Mouse (Mus musculus) kidney, postnatal 0 days (tissue): Measurements from ENCODE around the gene Rab5if. TPM values are rescaled to one million over a fixed set of nuclear protein-coding genes. Genes with fewer than 3 reads are reported as not detected.
"Not testable (repeated sequence)": the region's sequence is repeated elsewhere in the genome, so short reads cannot be mapped to it uniquely, and the experiment has no call there.

ENCODE experiments used
- ATAC-seq: fragments of 200-750 bp; cut with Nextera tagmentation; replicated peaks from 2 replicates; pipeline ENCODE4 v1.8.0; 2017; ENCODE audit warnings: low read depth, moderate number of reproducible peaks, moderate TSS enrichment, moderate library complexity; ENCODE audit not compliant: low FRiP score
- DNase-seq: peaks from one replicate; pipeline ENCODE4 v3.0.0-alpha.2; 2016; ENCODE audit warnings: low spot score
- H3K27ac ChIP-seq: fragments of 300-500 bp; sonication (generic); 2 replicates; pipeline ENCODE4 v1.5.1; 2014; ENCODE audit warnings: mild to moderate bottlenecking
- H3K27me3 ChIP-seq: fragments of 300-500 bp; sonication (generic); 2 replicates; pipeline ENCODE4 v1.6.1; 2014; ENCODE audit warnings: low read length, mixed read lengths; ENCODE audit not compliant: insufficient read depth
- H3K36me3 ChIP-seq: fragments of 300-500 bp; sonication (generic); 2 replicates; pipeline ENCODE4 v1.6.1; 2014; ENCODE audit warnings: low read length, mixed read lengths; ENCODE audit not compliant: insufficient read depth
- H3K4me1 ChIP-seq: fragments of 300-500 bp; sonication (generic); replicated peaks from 2 replicates; pipeline ENCODE4 v1.6.1; 2014; ENCODE audit warnings: antibody characterized with exemption, low read length, mixed read lengths; ENCODE audit not compliant: insufficient read depth
- H3K4me2 ChIP-seq: fragments of 300-500 bp; sonication (generic); 2 replicates; pipeline ENCODE4 v1.6.1; 2014; ENCODE audit warnings: mild to moderate bottlenecking, low read length, moderate library complexity, mixed read lengths
- H3K4me3 ChIP-seq: fragments of 300-500 bp; sonication (generic); replicated peaks from 2 replicates; pipeline ENCODE4 v1.5.1; 2014; ENCODE audit warnings: low read depth, low read length
- H3K9ac ChIP-seq: fragments of 300-500 bp; sonication (generic); 2 replicates; pipeline ENCODE4 v1.6.1; 2014; ENCODE audit warnings: low read depth, low read length
- H3K9me3 ChIP-seq: fragments of 300-500 bp; sonication (generic); replicated peaks from 2 replicates; pipeline ENCODE4 v1.6.1; 2016; ENCODE audit warnings: low read length, inconsistent platforms, mixed read lengths
- CTCF ChIP-seq: IDR thresholded peaks from 2 replicates; pipeline ENCODE4 v1.5.1; 2016; ENCODE audit warnings: antibody characterized with exemption, low read depth, mild to moderate bottlenecking, moderate library complexity
- WGBS: fragments of 180-500 bp; shearing (Covaris S2); extraction: QIAGEN DNeasy Blood & Tissue Kit; methylation state at CpG from one replicate; pipeline ENCODE4 v1.1.7; 2014; 5-methylcytosine and 5-hydroxymethylcytosine counted together
- polyA plus RNA-seq: library from polyadenylated mRNA; unstranded; fragments of >200 nt; fragmentation: Nextera tagmentation; extraction: Ambion mirVana; gene quantifications from 2 replicates; pipeline ENCODE4 v1.2.1, GENCODE M21; 2015

Rab5if gene
- polyA plus RNA-seq, 1 experiment from 2014 or later, result 252 TPM

DNA sequence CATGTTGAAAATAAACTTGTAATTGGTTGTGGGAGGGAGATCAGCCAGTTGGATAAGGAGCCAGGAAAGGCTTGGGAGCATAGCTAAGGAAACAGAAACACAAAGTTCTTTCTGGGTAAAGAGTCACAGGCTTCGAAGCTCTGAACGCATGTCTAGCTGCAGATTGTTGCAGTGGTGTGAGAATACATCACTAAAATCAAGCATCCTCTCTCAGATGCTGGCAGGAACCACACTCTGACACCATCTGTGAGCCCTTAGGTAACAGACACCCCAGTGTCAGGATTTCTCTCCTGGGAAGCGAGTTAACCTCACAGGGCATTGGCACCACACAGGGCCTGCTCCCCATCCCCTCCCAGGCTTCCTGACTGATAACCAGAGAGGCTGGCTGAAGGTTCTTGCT, 52.6 kb downstream of the Rab5if start:
- ATAC-seq (no peak), DNase-seq (no peak)
- Histone ChIP-seq H3K36me3 (no peaks in the 10 kb centered on the region), H3K4me3 (no peak overlapping the region), H3K4me1 (no peaks in the 10 kb centered on the region), H3K27ac (no peak overlapping the region), H3K27me3 (no peaks in the 10 kb centered on the region), H3K9me3 (no peaks in the 10 kb centered on the region), H3K9ac (no peak overlapping the region), H3K4me2 (no peak overlapping the region)
- TF ChIP-seq CTCF, result no peak
- WGBS, result 82% methylated on average over 3 of the region's 3 CpGs

DNA sequence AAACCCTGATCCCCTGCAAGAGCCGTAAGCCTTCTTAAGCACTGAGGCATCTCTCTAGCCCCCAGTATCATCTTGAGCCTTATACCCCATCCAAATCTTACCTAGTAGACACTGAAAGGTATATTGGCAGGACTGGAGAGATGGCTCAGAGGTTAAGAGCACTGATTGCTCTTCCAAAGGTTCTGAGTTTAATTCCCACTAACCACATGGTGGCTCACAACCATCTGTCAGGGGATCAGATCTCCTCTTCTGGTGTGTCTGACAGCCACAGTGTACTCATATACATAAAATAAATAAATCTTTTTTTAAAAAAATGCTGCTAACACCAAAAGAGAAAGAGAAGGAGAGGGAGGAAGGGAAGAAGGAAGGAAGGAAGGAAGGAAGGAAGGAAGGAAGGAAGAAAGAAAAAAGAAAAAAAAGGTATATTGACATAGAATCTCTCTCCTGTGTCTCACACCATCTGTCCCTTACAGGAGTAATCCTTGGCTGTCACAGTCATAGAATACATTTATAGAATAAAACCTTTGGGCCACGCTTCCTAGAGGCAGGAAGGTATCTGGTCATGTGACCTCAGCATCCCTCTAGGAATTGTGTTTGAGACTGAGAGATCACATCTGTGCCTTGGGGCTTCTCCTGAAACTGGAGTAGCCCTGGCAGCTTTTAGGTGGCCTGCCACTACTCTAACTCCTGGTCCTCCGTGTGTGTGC, 53.6 kb downstream of the Rab5if start:
- 73% methylated on average over 3 of the region's 3 CpGs for WGBS
- Histone ChIP-seq H3K9me3 (no peaks in the 10 kb centered on the region), H3K27ac (no peak overlapping the region), H3K4me1 (no peaks in the 10 kb centered on the region), H3K4me2 (no peak overlapping the region), H3K4me3 (no peak overlapping the region), H3K27me3 (no peaks in the 10 kb centered on the region), H3K9ac (no peak overlapping the region), H3K36me3 (no peaks in the 10 kb centered on the region)
- no peak for ATAC-seq
- DNase-seq, result no peak
- no peak for TF ChIP-seq CTCF

DNA sequence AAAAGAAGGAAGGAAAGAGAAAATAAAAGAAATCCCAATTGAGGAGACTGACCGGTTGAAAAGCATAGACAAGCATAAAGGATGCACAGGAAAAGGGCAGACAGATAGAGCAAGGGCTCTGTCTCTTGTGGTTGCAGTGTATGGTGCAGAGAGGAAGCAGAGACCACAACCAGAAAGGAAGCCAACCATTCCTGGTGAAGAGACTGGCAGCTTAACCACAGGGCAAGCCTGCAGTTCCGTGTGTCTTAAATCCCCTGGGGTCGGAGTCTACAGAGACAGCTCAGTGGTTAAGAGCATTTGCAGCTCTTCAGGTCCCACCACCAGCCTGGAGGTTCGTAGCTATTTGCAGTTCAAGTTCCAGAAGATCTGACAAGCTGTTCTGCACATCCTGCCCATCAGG, 55.6 kb downstream of the Rab5if start:
- no peak for TF ChIP-seq CTCF
- WGBS, result 66% methylated on average over 4 of the region's 4 CpGs
- H3K9me3 ChIP-seq, result no peaks in the 10 kb centered on the region
- H3K4me1 ChIP-seq, result no peaks in the 10 kb centered on the region
- H3K4me2 ChIP-seq, result no peak overlapping the region
- H3K27me3 ChIP-seq, result no peaks in the 10 kb centered on the region
- no peak overlapping the region for H3K4me3 ChIP-seq
- DNase-seq, result no peak
- no peak overlapping the region for H3K27ac ChIP-seq
- H3K9ac ChIP-seq, result no peak overlapping the region
- H3K36me3 ChIP-seq, result no peaks in the 10 kb centered on the region
- no peak for ATAC-seq

DNA sequence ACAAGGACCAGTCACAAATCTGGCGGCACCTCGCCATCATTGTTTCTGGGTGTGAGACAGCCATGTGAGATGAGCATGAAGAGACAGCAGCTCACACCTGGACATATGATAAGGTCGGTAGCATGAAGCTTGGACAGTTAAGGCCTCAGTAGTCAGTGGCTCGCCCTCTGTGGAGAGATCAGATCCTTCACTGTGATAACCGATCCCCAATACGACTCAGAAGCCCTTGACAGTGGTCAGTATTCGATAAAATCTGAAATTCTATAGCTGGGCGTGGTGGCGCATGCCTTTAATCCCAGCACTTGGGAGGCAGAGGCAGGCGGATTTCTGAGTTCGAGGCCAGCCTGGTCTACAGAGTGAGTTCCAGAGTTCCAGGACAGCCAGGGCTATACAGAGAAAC, 56.3 kb downstream of the Rab5if start:
- H3K36me3 ChIP-seq, ATAC-seq, H3K9ac ChIP-seq, H3K4me3 ChIP-seq, H3K9me3 ChIP-seq, H3K27me3 ChIP-seq, H3K27ac ChIP-seq, H3K4me2 ChIP-seq, DNase-seq, H3K4me1 ChIP-seq: not testable (repeated sequence)
- WGBS, result 87% methylated on average over 11 of the region's 11 CpGs

DNA sequence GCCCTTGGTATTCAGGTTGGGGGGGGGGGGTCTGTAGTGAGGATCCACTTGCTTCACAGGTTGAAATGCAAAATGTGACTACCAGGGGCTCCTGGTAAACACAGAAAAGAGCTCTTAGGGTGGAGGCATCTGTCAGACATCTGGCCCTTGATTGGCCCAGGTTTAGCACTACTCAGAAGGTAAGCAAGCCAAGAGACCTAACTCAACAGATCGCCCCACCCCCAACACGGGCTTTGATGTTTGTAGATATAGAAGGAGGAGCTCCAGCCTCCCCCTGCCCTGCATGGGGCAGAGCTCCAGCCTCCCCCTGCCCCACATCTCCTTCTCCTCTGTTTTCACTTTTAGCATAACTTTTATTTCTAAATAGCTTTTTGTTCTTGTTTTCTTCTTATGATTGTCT, 56.9 kb downstream of the Rab5if start:
- Histone ChIP-seq H3K4me1 (no peaks in the 10 kb centered on the region), H3K4me3 (no peak overlapping the region), H3K36me3 (no peaks in the 10 kb centered on the region), H3K9ac (no peak overlapping the region), H3K27ac (no peak overlapping the region), H3K4me2 (no peak overlapping the region), H3K27me3 (no peaks in the 10 kb centered on the region), H3K9me3 (no peaks in the 10 kb centered on the region)
- ATAC-seq (no peak), DNase-seq (no peak)
- TF ChIP-seq CTCF, result no peak
- 61% methylated on average over 2 of the region's 2 CpGs for WGBS

DNA sequence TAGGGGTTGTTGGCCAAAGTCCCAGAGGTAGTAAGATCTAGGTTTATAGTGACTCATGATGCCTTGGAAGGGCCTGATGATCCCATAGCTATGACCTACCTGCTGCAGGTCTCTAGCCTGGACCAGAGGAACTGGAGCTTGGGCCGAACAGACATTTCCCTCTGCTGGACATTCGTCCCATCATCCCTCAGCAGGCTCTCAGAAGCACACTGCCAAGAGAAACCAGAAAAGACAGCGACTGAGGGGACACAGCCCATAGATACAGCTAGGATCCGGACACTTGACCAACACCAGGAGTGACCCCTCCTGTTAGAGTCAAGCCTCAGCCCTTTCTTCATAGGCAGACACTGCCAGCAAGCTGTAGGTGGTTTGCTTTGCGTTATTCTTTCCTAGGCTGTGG, 60.1 kb downstream of the Rab5if start:
- TF ChIP-seq CTCF, result no peak
- 93% methylated on average over 5 of the region's 5 CpGs for WGBS
- no peak for ATAC-seq
- Histone ChIP-seq H3K27ac (no peak overlapping the region), H3K4me2 (no peak overlapping the region), H3K9me3 (no peaks in the 10 kb centered on the region), H3K4me3 (no peak overlapping the region), H3K36me3 (0 out of 2 replicates have a peak, but pooled peaks cover 7% of the 10 kb centered on the region), H3K9ac (no peak overlapping the region), H3K4me1 (no peaks in the 10 kb centered on the region), H3K27me3 (no peaks in the 10 kb centered on the region)
- no peak for DNase-seq

Other genes with a start within 250 kb of the Rab5if start
- 61.1 and 65.6 TPM in 2 replicates for gene Dlgap4, start 249.4 kb upstream of the Rab5if start, polyA plus RNA-seq
- 449 and 494 TPM in 2 replicates for gene Myl9, start 87.7 kb upstream of the Rab5if start, polyA plus RNA-seq
- 38.2 and 40.6 TPM in 2 replicates for gene Tgif2, start 23.1 kb upstream of the Rab5if start, polyA plus RNA-seq
- gene 4930518I15Rik, start 5.2 kb upstream of the Rab5if start, polyA plus RNA-seq, result 2.6 and 4.6 TPM in 2 replicates
- gene Sla2, start 24.1 kb downstream of the Rab5if start, polyA plus RNA-seq, result 0.18 and 0.32 TPM in 2 replicates
- 45.8 and 48.4 TPM in 2 replicates for gene Ndrg3, start 128.9 kb downstream of the Rab5if start, polyA plus RNA-seq
- 20.4 and 23.2 TPM in 2 replicates for gene Dsn1, start 144.0 kb downstream of the Rab5if start, polyA plus RNA-seq
- 1.3 and 1.8 TPM in 2 replicates for gene Soga1, start 216.1 kb downstream of the Rab5if start, polyA plus RNA-seq
- 2.2 and 2.5 TPM in 2 replicates for gene Tldc2, start 223.9 kb downstream of the Rab5if start, polyA plus RNA-seq